Mouse (Mus musculus): ENCODE measurements at regions not wholly inside any gene's neighbourhood (a gene's known extent, or its start where the extent isn't known, plus 50 kb on each side); places are given as distances from the start of the nearest gene placed in this dataset.

DNA sequence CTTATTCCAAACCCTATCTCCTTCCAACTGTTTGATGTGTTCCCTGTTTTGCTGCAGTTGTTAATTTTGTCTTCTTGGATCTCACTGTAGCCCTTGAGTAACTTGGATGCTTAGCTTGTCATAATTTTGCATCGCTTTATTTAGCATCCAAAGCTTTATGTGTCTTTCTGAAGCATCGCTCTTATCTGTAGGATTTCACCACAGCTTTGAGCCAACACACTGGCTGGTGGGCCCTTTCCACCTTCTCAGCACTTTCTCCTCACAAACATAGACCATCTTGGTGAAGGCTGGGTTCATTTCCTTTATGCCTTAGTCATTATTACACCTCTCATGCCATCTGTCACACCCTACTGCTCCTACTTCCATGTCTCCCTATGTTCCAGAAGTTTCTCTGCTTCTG lies 581.1 kb upstream of the Auts2 start:
- DNase-seq (ENCODE audit: extremely low read depth, low read depth, low spot score): no peak

DNA sequence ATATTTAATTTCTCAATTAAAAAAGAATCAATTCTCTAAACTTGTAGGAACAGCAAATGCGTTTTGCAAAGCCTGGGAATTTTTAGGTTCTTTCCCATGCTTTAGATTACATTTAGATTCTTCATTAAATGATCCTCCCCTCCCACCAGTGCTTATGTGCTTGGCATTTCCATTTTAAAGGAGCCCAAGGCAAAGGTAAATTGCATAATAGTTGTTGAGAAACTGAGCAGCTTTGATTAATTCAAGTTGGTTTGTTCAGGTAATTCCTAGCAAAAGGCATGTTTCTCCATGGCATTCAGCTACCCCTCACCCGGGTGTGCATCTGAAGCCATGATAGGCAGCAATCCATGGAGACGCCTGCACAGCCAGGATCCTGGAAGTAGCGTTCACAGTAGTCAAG lies 570.8 kb upstream of the Auts2 start:
- DNase-seq (ENCODE audit: extremely low read depth, low read depth, low spot score): peak; percentile 96

DNA sequence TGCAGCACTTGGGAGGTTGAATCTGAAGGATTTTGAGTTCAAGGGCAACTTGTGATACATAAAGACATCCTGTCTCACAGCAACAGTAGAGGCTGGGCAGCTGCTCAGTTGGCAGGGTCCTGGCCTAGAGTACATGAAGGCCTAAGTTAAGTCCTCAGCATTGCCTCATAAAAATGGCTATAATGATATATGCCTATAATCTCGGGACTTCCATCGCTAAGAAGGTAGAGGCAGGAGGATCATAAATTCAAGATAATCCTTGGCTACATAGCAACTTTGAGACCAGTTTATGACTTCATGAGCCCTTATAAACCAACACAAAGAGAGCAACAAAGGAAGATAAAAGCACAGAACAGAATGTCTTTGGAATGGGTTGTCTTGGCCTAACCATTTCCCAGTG lies 570.0 kb upstream of the Auts2 start:
- DNase-seq (ENCODE audit: extremely low read depth, low read depth, low spot score): peak; percentile 89

DNA sequence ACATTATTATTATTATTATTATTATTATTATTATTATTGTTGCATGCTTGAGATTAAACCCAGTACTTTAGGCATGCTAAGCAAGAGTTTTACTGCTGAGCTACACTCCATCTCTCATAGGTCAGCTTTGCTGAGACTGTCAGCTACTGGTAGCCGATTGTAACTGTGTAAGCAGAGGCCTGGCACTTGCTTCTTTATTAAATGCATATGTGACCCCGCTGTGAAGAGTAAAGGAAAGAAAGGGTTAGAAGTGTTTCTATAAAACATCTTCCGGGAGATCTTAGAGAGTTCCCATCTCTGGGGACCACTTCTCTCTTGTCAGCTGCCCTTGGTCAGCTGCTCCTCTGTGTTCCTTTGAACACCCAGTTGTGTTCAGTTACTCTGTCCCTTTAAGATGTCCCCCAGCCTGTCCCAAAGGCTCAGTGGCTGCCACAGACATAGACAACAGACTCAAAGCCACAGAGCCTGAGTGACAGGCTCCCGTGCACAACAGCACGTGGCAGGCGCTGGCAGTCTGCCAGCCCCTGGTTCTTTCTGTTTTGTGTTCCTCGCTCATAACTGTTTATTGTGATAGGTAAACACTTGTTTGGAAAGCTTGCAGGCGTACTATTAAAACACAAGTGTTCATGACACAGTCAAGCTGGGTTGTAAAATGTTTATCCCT lies 563.7 kb upstream of the Auts2 start:
- DNase-seq (ENCODE audit: extremely low read depth, low read depth, low spot score): no peak

DNA sequence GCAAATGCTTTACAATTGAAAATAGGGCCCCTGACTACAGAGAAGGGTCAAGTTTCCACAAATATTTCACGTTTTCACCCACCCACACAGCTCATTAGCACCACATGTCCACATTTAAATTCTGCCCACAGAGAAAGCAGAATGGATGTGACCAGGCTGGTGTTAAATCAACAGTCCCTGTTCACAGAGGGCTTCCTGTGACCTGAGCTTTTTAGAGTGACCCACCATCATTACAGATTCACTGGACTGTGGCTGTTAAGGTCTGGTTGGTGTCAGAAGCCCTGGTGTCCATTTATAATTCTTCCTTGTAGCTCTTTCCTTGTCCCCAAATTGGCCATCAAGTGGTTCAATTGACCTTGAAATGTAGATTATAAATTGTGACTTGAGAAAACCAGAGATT lies 553.2 kb upstream of the Auts2 start:
- DNase-seq (ENCODE audit: extremely low read depth, low read depth, low spot score): no peak

DNA sequence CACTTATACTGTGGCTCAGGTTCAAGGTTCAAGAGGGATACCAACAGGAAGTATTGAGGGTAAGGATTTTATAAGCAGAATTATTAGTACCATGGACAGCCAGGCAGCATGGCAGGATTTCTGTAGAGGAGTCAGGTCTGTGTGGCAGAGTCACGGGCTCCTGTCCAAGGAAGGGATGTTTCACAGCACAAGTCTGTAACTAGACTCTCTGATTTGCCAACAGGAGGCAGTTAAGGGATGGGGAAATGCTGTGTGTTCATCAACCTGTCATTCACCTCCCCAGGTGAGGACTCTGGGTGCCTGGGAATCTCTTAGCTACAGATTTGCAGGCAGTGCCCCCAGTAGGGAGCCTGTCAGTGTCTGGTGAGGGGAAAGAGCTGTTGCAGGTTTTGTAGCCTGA lies 541.7 kb upstream of the Auts2 start:
- DNase-seq (ENCODE audit: extremely low read depth, low read depth, low spot score): peak; percentile 63

DNA sequence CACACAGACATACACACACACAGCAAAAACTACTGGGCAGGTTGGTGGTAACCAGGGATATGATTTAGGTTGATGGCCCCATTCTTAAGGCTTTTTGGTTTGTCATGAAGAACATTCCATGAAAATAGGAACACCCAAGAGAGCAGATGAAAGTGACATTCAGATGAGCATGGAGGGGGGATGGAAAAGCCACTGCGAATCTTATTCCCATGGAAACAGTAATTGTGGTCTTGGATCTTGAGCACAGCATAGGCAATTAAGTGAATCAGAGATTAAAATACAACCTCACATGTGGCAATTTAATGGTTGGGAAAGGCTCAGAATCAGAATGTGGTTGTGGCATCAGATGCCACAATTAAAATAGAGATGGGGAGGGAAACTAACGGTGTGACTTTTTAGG lies 537.6 kb upstream of the Auts2 start:
- DNase-seq (ENCODE audit: extremely low read depth, low read depth, low spot score): no peak

DNA sequence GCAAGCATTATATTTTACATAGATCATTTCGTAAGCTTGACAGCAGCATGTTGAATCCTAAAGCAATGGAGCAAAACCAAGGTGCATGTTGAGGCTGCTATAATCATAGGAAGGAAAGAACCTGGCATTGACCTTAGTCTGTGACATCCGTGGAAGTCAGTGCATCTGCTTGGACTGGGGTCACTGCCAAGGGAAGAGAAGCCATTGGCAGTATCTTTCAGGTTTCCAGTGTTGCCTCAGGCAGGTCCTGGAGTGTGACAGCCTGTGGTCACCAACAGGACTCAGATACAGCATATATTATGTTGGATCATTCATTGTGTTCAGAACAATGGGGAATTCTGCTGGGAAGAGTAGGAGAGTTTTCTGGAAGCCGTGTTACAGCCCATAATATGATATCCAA lies 535.8 kb upstream of the Auts2 start:
- DNase-seq (ENCODE audit: extremely low read depth, low read depth, low spot score): no peak

DNA sequence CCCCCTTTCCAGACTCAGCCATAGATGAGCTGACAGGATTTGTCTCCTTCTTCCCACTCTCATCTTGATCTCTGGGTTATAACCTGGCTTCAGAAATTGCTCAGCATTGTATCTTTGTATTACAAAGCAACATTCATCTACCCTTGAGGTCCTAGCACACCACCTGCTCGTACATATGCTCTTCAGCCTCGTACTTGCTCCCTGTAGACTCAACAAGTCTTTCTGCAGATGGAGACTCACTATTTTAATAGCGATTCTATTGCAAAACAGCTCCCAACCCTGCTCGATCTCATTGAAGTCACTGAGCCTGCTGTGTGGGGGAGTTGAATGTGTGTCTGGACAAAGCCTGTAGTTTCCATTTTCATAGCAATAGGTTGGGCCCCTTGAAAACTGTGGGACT lies 535.2 kb upstream of the Auts2 start:
- no peak for DNase-seq (ENCODE audit: extremely low read depth, low read depth, low spot score)

DNA sequence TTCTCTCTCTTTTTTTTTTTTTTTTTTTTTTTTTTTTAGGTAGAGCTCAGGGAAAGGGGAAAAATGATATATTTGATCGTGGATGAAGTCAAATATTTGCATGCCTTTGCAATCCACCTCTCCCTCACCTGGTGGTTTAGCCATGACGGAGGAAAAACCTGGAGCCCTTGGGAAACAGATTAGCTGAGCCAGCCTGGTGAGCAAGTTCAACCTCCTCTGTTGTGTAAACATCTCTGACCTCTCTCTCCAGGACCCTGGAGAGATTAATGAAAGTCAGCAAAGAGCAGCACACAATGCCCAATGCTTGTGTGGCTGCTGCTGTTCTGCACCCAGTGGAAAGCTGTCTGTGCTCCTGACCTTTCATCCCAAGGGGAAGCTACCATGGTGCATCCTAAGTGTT lies 530.2 kb upstream of the Auts2 start:
- DNase-seq (ENCODE audit: extremely low read depth, low read depth, low spot score): no peak

DNA sequence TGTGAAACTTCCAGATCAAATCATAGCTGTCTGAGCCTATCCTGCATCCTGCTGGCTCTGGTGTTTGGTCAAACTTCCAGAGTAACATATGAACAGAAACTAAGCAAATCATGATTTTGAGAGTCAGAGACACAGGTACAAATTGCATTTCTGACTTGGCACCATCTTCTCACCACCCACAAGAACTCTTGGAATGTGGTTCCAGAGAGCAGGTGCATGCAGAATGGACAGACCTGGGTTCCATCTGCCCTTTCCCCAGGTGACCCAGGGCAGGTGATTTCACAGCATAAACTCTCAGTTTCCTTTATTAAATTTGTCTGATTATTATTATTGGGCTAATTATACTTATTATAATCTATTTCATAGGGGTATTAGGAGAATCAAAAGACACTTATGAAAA lies 527.0 kb upstream of the Auts2 start:
- no peak for DNase-seq (ENCODE audit: extremely low read depth, low read depth, low spot score)

DNA sequence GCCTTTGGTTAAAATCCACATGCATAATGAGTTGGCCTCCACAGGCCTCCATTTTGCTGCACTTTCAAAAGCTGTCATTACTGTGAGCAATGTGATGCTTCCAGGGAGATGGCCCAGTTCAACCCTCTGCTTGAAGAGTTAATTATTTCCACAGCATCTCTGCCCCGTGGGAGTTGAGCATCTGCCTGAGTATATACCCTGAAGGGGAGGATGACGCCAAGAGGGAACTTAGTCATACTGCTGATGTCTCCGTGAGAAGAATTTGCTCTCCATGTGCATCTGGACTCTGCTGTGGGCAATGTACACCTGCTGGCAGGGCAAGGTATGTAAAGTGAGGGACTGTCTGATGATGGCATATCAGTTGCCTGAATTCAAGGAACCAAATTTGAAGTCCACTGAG lies 519.3 kb upstream of the Auts2 start:
- no peak for DNase-seq (ENCODE audit: extremely low read depth, low read depth, low spot score)

DNA sequence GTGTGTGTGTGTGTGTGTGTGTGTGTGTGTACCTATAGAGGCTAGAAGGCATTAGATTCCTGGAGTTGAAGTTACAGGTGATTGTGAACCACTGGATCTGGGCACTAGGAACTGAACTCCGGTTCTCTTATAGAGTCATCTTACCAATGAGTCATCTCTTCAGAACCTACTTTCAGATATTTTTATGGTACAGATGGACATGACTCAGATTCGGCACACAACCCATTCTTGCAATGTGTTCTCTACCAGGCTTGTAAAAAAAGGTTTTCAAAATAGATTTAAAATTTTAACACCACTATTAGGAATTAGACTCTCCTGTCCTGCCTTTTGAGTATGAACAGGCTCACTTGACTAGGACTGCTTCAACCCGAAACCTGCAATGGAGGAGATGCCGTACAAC lies 504.3 kb upstream of the Auts2 start:
- no peak for DNase-seq (ENCODE audit: extremely low read depth, low read depth, low spot score)

DNA sequence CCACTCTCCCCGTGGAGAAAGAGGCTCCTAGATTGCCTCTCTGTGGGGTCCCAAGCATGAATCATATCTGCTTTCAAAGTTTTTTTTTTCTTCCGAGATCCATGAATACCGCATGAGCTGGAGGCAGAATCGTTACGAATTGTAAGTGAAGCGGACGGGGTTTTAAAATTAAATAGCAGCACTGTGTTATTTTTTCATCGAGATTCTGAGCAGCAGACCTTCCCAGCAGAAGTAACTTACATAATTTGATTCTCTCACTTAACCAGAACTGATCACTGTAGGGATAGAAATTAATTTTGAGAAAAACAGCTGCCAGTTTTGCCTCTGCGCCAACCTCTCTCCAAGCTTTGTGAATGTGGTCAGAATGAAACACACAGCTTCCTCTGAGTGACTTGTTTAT lies 502.5 kb upstream of the Auts2 start:
- no peak for DNase-seq (ENCODE audit: extremely low read depth, low read depth, low spot score)

DNA sequence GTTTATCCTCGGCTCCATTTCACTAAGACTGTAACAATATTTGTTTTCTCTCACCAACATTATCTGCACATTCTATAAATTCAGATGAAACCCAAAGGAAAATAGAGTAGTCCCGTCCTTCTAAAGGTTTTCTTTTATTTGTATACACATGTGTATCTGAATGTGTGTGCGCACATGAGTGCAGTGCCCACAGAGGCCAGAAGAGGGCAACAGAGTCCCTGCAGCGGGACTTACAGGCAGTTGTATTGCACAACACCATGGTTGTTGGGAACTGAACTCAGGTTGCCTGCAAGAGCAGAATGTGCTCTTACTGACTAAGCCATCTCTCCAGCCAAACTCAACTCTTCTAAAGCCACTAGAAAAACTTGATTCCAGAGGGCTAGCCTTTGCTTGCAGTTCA lies 484.4 kb upstream of the Auts2 start:
- no peak for DNase-seq (ENCODE audit: extremely low read depth, low read depth, low spot score)

DNA sequence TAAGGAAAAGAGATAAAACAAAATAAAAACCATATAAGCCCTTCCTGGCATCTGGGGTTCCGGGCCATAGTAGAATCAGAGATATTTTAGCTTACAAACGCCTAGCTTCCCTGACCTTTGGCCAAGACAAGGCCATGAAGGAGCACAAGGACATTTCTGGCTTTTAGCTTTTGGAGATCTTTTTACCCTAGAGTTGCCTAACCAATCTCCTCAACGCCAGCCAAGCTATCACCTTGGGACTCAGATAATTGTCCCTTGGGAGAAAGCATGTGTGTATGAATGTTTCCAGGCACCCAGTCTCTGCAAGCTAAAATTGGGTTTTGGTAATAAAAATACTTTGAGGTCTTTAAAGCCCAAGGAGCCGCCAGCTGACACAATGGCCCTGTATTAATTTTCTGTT lies 482.0 kb upstream of the Auts2 start:
- DNase-seq (ENCODE audit: extremely low read depth, low read depth, low spot score): no peak

DNA sequence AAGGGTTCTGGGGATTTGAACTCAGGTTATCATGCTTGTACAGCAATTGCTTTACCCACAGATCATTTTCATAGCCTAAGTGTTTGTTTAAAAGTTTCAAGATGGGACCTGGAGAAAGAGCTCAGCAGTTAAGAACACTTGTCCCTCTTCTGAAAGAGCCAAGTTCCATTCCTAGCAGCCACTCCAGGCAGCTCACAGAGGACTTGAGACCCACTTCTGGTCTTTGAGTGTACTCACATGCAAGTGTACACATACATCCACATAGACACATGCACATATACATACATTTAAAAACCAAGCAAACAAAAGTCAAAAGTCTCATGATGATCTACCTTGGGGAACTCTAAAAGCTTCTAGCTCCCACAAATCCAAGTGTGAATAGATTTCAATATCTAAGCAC lies 477.7 kb upstream of the Auts2 start:
- no peak for DNase-seq (ENCODE audit: extremely low read depth, low read depth, low spot score)

DNA sequence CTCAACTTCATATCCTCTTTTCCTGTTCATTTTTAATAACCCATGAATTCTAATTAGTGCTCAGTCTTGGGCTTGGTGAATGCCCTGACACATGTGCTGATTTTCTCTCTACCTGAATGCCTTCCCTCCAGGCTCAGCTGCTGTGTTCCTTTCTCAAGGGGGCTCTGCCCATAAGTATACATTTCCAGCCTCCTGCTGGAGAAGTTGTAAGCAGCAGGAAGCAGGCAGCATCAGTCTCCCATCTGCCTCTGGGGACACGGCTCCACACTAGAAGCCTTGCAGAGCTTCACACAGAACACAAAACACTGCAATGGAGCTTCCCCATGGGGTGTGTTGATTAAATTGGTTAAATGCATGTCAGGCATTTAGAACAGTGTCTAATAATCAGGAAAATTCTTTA lies 477.0 kb upstream of the Auts2 start:
- no peak for DNase-seq (ENCODE audit: extremely low read depth, low read depth, low spot score)

DNA sequence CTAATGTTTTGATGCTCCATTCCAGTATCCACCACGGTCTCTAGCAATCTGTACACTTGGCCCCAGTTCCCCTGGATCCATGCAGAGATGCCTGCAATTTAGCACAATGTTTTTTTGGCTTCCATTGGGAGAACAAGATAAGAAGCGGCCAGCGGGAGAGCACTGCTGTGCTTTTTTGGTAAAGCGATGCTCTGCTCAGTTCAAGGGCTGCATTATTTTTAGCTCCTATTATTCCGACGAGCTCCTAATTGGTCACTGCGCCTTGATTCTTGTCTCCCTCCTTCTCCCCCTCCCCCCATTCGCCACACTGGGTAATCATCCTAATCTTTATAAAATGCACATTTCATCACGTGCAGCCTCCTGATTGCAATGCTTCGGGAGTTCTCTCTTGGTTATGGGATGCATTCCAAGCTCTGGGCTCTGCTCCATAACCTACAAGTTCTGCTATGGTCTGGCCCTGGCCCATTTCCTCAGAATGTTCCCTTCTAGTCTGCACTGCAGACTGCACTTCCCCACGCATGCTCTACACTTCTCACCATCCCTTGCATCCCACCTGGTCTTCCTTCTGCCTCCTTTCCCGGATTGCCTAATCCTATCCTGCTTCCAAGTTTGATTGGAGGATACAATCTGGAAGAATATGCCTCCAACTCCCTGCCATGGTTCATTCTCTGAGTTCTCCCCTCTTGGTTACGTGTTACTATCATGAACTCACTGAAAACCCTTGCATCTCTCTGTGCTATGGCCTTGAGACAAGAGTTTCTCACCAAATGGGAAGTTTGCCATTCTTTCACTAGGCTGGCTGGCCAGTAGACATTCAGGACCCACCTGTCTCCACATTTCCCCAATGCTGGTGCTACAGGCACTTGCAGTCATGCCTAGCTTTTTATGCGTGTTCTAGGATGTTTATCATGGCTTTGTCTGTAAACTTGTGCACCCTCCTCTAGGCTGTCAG lies 467.8 kb upstream of the Auts2 start:
- DNase-seq (ENCODE audit: extremely low read depth, low read depth, low spot score): no peak

DNA sequence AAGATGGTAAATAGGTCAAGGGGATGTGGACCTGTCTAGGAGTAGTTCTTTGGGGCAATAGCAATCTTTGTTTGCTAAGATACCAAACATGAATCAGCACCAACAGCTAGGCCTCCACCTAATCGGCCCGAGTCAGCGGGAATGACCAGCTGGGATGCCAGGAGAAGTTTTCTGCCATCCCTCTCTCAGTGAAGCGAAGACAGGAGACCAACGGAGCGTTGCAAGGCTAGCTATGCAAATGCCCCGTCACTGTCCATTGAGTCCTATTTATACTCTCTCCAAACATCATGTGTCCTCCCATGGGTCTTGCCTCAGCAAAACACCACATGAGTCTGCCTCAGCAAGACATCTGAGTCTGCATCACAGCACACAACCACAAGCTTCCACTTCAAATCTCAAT lies 439.7 kb upstream of the Auts2 start:
- DNase-seq (ENCODE audit: extremely low read depth, low read depth, low spot score): no peak

DNA sequence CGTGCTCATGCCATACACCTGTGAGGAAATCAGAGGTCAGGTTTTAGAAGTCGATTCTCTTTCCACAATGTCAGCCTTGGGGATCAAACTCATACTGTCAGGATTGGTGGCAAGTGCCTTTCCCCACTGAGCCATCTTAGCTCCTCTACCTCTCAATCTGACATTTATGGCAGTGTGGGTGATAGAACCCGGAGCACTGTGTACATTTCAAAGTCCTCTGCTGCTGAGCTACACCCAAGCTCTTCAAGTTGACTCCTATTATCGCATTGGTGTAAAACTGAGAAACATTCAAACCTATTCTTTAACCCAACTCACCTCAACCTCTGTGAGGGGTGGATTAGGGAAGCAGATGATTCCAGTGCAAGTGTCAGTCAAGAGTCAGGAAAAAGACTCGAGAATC lies 435.9 kb upstream of the Auts2 start:
- no peak for DNase-seq (ENCODE audit: extremely low read depth, low read depth, low spot score)

DNA sequence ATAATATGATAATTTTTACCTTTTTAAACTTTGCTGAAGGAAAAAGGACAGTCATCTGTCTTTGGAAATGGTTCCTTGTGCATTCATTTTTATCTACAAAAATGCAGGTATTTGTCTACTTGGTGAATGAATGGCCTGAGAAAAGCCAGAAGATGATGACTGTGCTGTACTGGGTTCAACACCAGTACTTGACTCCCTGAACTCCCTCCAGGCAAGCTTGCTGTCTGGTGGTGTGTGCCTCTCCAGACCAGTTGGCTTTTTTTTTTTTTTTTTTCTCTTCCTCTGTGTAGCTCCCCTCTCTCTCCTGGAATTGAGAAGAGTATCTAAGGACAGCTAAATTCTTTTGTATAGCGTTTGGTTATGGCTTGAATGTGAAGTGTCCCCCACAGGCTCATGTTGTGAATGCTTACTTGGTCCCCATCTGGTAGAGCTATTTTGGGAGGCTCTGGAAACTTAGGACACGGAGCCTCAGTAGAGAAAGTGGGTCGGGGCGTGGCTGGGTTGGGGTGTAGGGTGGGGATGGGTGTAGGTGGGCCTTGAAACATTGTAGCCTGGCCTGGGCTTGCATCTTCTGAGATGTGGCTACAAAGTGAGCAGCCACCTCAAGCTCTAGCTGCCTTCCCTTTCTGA lies 432.3 kb upstream of the Auts2 start:
- DNase-seq (ENCODE audit: extremely low read depth, low read depth, low spot score): no peak
